Mouse (Mus musculus) bone marrow, adult 2 months (tissue): Measurements from ENCODE around the gene Prdm13. TPM values are rescaled to one million over a fixed set of nuclear protein-coding genes. Genes with fewer than 3 reads are reported as not detected.

ENCODE experiments used
- H3K27ac ChIP-seq: fragments of 200-500 bp; 2 replicates; pipeline ENCODE4 v1.5.1; 2012; ENCODE audit warnings: low read depth, mild to moderate bottlenecking, control low read depth, inconsistent platforms, low read length; ENCODE audit not compliant: control insufficient read depth, poor library complexity, insufficient read depth
- H3K4me1 ChIP-seq: fragments of 200-500 bp; 2 replicates; pipeline ENCODE4 v1.6.1; 2011; ENCODE audit warnings: low read length; ENCODE audit not compliant: control insufficient read depth, insufficient read depth
- H3K4me3 ChIP-seq: fragments of 200-500 bp; replicated peaks from 2 replicates; pipeline ENCODE3; 2011; ENCODE audit warnings: mild to moderate bottlenecking, low read depth, low read length, control low read depth; ENCODE audit not compliant: control insufficient read depth
- CTCF ChIP-seq: fragments of 200-500 bp; IDR thresholded peaks from 2 replicates; pipeline ENCODE4 v1.5.1; 2011; ENCODE audit warnings: low read length, control low read depth; ENCODE audit not compliant: control insufficient read depth, insufficient read depth
- POLR2A ChIP-seq: fragments of 200-500 bp; IDR thresholded peaks from 2 replicates; pipeline ENCODE4 v1.6.1; 2011; ENCODE audit warnings: low read depth, mild to moderate bottlenecking, control low read depth, low read length, borderline replicate concordance; ENCODE audit not compliant: control insufficient read depth
- WGBS: fragments of 180-500 bp; shearing (Covaris S2); methylation state at CpG from one replicate; pipeline ENCODE4 v1.1.7; 2018; 5-methylcytosine and 5-hydroxymethylcytosine counted together
- polyA plus RNA-seq: library from polyadenylated mRNA; stranded (reverse); fragments of >200 nt; gene quantifications from 2 replicates; pipeline ENCODE4 v1.2.4, GENCODE M21; 2011; ENCODE audit warnings: low replicate concordance; ENCODE audit not compliant: missing spikeins, insufficient read depth, insufficient read length

Prdm13 gene
- polyA plus RNA-seq, 1 experiment, result not detected

- Histone ChIP-seq H3K27ac (no peak overlapping the region), H3K4me1 (no peaks in the 10 kb centered on the region), H3K4me3 (no peak overlapping the region)
- WGBS, result 9% methylated on average over 42 of the region's 42 CpGs
- TF ChIP-seq CTCF (no peak), POLR2A (no peak)
Measured at GRCm38 (mm10) chr4:21679624-21680480, 5.9 kb downstream of the Prdm13 start.

GRCm38 (mm10) chr4:21678975-21679623, 6.7 kb downstream of the Prdm13 start:
- WGBS, result 2% methylated on average over 58 of the region's 79 CpGs
- no peaks in the 10 kb centered on the region for H3K4me1 ChIP-seq
- no peak for TF ChIP-seq POLR2A
- no peak overlapping the region for H3K4me3 ChIP-seq
- no peak overlapping the region; the same call in 1 of the 2 replicates for H3K27ac ChIP-seq

GRCm38 (mm10) chr4:21678101-21678974, 7.4 kb downstream of the Prdm13 start:
- H3K27ac ChIP-seq, result no peak overlapping the region; the same call in 1 of the 2 replicates
- H3K4me1 ChIP-seq, result no peaks in the 10 kb centered on the region
- TF ChIP-seq POLR2A, result no peak
- no peak for TF ChIP-seq CTCF
- H3K4me3 ChIP-seq, result no peak overlapping the region
- WGBS, result 3% methylated on average over 84 of the region's 84 CpGs

GRCm38 (mm10) chr4:21674691-21675090, 11.1 kb downstream of the Prdm13 start:
- no peak overlapping the region for H3K27ac ChIP-seq
- no peak for TF ChIP-seq POLR2A
- no peak for TF ChIP-seq CTCF
- WGBS, result 11% methylated on average over 8 of the region's 8 CpGs
- H3K4me1 ChIP-seq, result no peaks in the 10 kb centered on the region
- no peak overlapping the region for H3K4me3 ChIP-seq

- H3K27ac ChIP-seq, result no peak overlapping the region
- H3K4me1 ChIP-seq, result no peaks in the 10 kb centered on the region
- H3K4me3 ChIP-seq, result no peak overlapping the region
- WGBS, result 8% methylated on average over 17 of the region's 17 CpGs
- no peak for TF ChIP-seq POLR2A
- no peak for TF ChIP-seq CTCF
Measured at GRCm38 (mm10) chr4:21674042-21674441, 11.7 kb downstream of the Prdm13 start.

GRCm38 (mm10) chr4:21665961-21666360, 19.8 kb downstream of the Prdm13 start:
- TF ChIP-seq CTCF (no peak), POLR2A (no peak)
- no peak overlapping the region for H3K27ac ChIP-seq
- 56% methylated on average over 5 of the region's 5 CpGs for WGBS
- H3K4me3 ChIP-seq, result no peak overlapping the region
- H3K4me1 ChIP-seq, result no peaks in the 10 kb centered on the region

- no peaks in the 10 kb centered on the region for H3K4me1 ChIP-seq
- H3K4me3 ChIP-seq, result no peak overlapping the region
- H3K27ac ChIP-seq, result no peak overlapping the region
- TF ChIP-seq CTCF (no peak), POLR2A (no peak)
- WGBS, result 43% methylated on average over 3 of the region's 3 CpGs
Measured at GRCm38 (mm10) chr4:21658184-21658583, 27.6 kb downstream of the Prdm13 start.

GRCm38 (mm10) chr4:21629275-21629583, 56.5 kb downstream of the Prdm13 start:
- Histone ChIP-seq H3K27ac (no peak overlapping the region), H3K4me1 (no peaks in the 10 kb centered on the region), H3K4me3 (no peak overlapping the region)
- WGBS, result 64% methylated on average over 2 of the region's 2 CpGs
- TF ChIP-seq POLR2A (no peak), CTCF (no peak)
